Mouse (Mus musculus): ENCODE results near the gene Ipo4.

GRCm38 (mm10) chr14:55598521-55599390 lies 37.0 kb downstream of the Ipo4 start:
- TF ChIP-seq CTCF (IDR thresholded peaks at IDR 0.05; ENCODE audit: control insufficient read depth, insufficient read depth, insufficient replicate concordance, low read depth, low read length) (no peak), POLR2A (IDR thresholded peaks at IDR 0.05; ENCODE audit: control insufficient read depth, low read depth, low read length) (no peak)
